Mouse (Mus musculus) urinary bladder, postnatal 14 days (tissue): ENCODE measurements at regions not wholly inside any gene's neighbourhood (a gene's known extent, or its start where the extent isn't known, plus 50 kb on each side); places are given as distances from the start of the nearest gene placed in this dataset.

Experiments used
- DNase-seq: peaks from one replicate; pipeline ENCODE4 v3.0.0; 2021; ENCODE audit warnings: low spot score

- DNase-seq: no peak
Measured at GRCm38 (mm10) chr3:149105181-149105580, 114.8 kb upstream of the Adgrl2 start.

GRCm38 (mm10) chr3:149104080-149104479 is 113.7 kb upstream of the Adgrl2 start:
- no peak for DNase-seq

- DNase-seq: no peak
Measured at GRCm38 (mm10) chr3:149103469-149103868, 113.1 kb upstream of the Adgrl2 start.

DNA sequence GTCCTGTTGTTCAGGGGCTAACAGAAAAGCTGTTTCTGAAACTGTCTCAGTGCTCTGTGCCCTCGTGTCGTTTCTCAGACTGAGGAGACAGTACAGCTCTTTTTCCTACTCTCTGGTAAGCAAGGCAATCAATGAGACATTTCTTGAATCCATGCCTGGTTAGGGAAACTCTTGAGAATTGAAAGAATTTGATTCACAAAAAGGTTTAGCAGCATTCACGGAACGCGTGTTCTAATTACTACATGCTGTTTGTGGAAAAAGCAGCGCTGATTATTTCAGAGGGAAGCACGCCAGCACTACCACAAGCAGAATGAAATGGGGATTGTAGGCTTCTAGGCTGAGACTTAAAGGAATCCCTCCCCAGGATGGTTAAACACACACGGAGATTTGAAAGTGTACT is 112.5 kb upstream of the Adgrl2 start:
- DNase-seq: no peak

DNA sequence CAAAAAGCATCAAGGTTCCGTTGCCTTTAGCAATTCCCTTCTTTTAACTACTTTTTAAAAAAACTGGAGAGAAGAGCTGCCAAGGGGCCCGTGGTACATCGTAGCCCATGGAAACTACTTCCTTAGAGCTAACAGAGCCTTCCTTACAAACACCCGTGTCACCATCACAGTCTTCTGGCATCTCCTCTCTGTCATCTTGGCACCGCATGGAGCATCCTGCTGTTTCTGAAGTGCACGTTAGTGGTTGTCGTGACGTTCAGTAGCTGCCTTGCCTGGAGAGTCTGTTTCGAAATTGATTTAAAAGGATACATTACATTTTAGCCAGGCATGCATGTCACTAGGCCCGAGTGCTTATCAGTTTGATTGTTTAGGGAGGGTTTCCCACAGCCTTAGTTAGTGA is 111.4 kb upstream of the Adgrl2 start:
- no peak for DNase-seq

- DNase-seq: no peak
Measured at GRCm38 (mm10) chr3:149098764-149099163, 108.4 kb upstream of the Adgrl2 start.

- no peak for DNase-seq
Measured at GRCm38 (mm10) chr3:149097026-149097425, 106.7 kb upstream of the Adgrl2 start.

GRCm38 (mm10) chr3:149092649-149093048 is 102.3 kb upstream of the Adgrl2 start:
- no peak for DNase-seq

DNA sequence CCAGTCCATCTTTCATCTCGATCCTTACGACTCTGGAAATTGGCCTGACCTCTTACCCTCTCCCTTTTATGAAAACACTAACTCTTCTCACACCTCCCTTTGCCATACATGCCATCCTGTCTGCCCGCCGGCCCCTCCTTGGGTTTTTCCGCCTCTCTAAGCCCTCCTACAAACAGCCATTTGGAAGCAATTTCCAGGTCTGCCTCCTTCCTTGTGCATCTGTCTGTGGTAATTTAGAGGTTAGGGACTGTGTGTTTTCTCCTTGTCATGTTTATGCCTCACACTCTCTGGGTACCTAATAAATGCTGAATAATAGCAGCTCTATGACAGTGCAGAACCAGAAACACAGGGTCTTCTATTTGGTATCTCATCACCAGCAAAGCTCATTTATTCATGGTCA is 99.7 kb upstream of the Adgrl2 start:
- no peak for DNase-seq

DNA sequence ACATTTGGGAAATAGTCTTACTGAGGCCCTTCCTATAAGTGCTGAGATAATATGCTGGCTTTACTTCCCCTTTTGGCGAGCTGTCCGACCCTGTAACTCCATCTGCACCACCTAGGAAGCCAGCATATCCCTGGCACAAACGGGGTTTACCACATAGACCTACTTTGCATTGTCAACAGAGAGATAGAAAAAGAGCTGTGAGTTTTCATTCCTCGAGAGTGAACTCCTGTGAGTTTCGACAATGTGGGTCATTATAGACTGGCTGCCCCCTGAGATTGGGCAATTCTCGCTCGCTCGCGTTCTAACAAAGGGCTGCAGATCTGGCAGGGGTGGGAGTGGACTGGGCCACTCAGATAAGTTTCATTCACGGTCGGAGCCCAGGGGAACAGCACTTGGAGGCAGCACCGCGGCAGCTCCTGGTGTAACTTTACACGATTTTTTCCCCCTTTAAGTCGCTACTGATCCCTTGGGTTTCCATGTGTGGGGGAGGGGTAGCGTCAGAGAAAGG is 98.3 kb upstream of the Adgrl2 start:
- DNase-seq: no peak

DNA sequence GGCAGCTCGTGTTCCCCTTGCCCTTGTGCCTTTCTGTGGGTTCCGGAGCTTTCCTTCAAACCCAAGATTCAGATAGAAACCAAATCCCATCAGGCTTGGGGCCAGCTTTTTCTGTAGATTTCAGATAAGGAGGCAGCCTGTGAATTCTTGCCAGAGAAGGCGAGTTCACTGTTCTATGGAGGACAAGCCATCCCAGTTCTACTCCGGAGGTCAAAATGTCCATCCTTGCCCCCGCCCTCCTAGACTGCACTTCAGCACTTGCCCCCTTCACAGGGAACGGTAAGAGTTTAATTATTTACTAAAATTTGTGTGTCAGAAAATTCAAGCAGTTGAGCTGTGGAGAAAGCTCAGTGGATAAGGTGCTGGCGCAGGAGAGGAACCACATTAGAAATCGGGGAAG is 97.1 kb upstream of the Adgrl2 start:
- peak; percentile 41 for DNase-seq

DNA sequence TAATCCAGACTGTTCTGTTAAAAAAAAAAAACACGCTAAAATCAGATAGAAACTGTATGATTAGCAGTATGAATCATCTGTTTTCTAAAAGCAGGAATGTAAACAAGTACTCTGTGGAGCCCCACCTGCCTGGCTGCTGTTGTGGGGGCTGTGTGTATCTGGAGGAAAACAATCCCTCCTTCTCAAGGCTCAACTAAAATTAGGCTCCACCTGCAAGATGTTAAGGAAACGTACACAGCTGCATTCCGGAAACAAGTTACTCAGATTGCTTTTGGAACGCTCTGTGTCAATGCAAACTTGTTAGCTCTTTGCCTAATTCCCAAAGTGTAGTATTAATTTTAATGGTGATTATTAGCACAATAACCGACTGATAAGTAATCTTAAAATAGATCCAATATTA is 96.3 kb upstream of the Adgrl2 start:
- peak; percentile 43 for DNase-seq

DNA sequence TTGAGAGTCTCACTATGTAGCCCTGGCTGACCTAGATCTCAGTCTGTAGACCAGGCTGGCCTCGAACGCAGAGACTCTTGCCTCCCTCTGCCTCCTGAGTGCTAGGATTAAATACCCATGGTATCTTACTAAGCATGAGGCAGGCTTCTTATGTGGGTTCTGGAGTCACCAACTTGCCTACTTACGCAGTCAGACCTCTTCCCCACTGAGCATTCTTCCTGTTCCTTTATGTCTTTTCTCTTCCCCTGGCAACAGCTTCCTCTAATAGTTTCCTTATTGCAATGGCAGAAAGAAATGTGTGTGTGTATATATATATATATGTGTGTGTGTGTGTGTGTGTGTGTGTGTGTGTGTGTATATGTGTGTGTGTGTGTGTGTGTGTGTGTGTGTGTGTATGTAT is 95.7 kb upstream of the Adgrl2 start:
- DNase-seq: no peak

- no peak for DNase-seq
Measured at GRCm38 (mm10) chr3:149084861-149085598, 94.7 kb upstream of the Adgrl2 start.

GRCm38 (mm10) chr3:149083391-149083790 is 93.0 kb upstream of the Adgrl2 start:
- DNase-seq: peak; percentile 63

DNA sequence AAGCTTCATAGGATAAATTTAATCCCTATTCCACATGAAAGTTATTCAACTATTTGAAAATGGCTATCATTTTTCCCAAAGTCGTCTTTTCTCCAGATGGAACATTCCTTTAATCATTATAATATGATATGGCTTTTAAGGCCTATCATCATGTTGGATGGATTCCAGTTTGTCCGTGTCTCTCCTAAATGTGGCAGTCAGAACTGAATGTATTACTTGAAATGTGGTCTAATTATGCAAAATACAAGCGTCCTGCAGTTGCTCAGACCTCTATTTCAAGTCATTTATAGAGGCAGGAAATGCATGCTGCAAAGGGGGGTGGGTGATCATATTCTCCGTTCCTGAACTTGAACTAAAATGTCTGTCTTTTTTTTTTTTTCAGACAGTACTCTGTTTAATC is 88.5 kb upstream of the Adgrl2 start:
- DNase-seq: no peak

- DNase-seq: peak; percentile 74
Measured at GRCm38 (mm10) chr3:149076928-149077551, 86.7 kb upstream of the Adgrl2 start.

DNA sequence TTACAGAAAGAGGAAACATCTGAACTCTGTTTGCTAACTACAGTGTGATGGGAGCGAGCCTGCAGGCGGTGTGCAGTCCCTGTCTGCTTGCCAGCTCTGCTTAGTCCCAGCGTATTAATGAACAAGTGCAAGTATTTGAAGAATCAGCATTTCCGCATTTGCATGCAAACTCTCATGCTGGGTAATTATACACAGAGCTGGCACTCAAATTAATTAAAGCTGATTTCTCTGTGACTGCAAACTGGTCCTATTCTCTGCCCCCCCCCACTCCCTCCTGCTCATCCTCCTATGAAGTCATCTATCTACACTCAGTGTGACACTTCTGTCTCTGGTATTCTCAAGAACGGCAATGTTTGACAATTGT is 85.1 kb upstream of the Adgrl2 start:
- DNase-seq: no peak

GRCm38 (mm10) chr3:149074658-149075487 is 84.5 kb upstream of the Adgrl2 start:
- DNase-seq: peak; percentile 35

GRCm38 (mm10) chr3:149070201-149070600 is 79.8 kb upstream of the Adgrl2 start:
- DNase-seq: no peak

- no peak for DNase-seq
Measured at GRCm38 (mm10) chr3:149069436-149069835, 79.1 kb upstream of the Adgrl2 start.

- no peak for DNase-seq
Measured at GRCm38 (mm10) chr3:149068821-149069220, 78.5 kb upstream of the Adgrl2 start.

DNA sequence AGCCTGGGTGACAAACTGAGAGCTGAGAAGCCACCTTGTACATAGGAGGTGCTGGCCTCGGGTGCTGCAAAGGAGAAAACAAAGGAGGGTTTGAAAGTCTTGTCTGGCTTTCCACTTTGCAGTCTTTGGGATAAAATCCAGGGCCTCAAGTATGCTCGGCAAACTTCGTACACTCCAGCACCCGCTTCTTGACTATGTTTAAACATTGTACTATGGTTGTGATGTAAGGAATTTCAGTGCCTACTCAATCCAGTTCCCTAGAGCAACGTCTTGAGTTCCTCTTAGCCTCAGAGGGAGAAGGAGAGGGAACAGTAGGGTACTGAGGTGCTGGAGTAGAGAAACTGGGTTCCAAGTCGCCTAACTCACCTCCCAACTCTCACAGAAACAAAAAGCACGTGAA is 77.4 kb upstream of the Adgrl2 start:
- no peak for DNase-seq
